In genomic region chr9:102107978-102108377, GRCm38 (mm10) we compare ENCODE assay signal across 16 mouse cellular contexts.
DNase-seq lines count a peak whose midpoint lies in the region; ATAC-seq and TF ChIP-seq lines count a peak whose summit lies in the region.
"Had no signal": no experiment of that assay in that cellular context is flagged by ENCODE, and none has a peak within 500 bp of the region (broad histone marks: within the 10 kb centered on the region; RNA-seq: fewer than 3 reads in every experiment).

No protein-coding gene starts in this region.

- H3K27me3 ChIP-seq in embryonic facial prominence, embryonic 14.5 days (replicated peaks; ENCODE audit: control insufficient read depth, insufficient read depth, low read length), result no peaks in the 10 kb centered on the region
- H3K27me3 ChIP-seq in embryonic facial prominence, embryonic 10.5 days (replicated peaks; ENCODE audit: low read depth, poor library complexity, severe bottlenecking), result 0 out of 2 replicates have a peak, but pooled peaks cover 4% of the 10 kb centered on the region
- no peaks in the 10 kb centered on the region; the same call in 1 of the 2 replicates for H3K27me3 ChIP-seq in lung, embryonic 14.5 days (ENCODE audit: insufficient read depth, low read length)
- H3K27me3 ChIP-seq in lung, postnatal 0 days (replicated peaks; ENCODE audit: insufficient read depth, low read length), result no peaks in the 10 kb centered on the region
- no peaks in the 10 kb centered on the region for H3K27me3 ChIP-seq in intestine, embryonic 15.5 days (replicated peaks)
- H3K27me3 ChIP-seq: embryonic facial prominence, embryonic 13.5 days had no signal

- TF ChIP-seq CTCF in lung, embryonic 14.5 days (IDR thresholded peaks at IDR 0.05; ENCODE audit: low read depth), result no peak
- no peak for TF ChIP-seq CTCF in lung, postnatal 0 days (IDR thresholded peaks at IDR 0.05)

- no peaks in the 10 kb centered on the region for H3K4me1 ChIP-seq in embryonic facial prominence, embryonic 14.5 days (ENCODE audit: control insufficient read depth, insufficient read depth, low read length)
- peaks cover 14% of the 10 kb centered on the region for H3K4me1 ChIP-seq in embryonic facial prominence, embryonic 10.5 days
- H3K4me1 ChIP-seq in lung, embryonic 14.5 days (ENCODE audit: insufficient read depth), result no peaks in the 10 kb centered on the region
- H3K4me1 ChIP-seq in lung, postnatal 0 days (ENCODE audit: insufficient read depth, low read depth, low read length), result no peaks in the 10 kb centered on the region
- H3K4me1 ChIP-seq in intestine, embryonic 15.5 days (replicated peaks), result no peaks in the 10 kb centered on the region
- H3K4me1 ChIP-seq: neural tube, embryonic 12.5 days had no signal

- peak; percentile 33 for DNase-seq in embryonic facial prominence, embryonic 14.5 days (ENCODE audit: low spot score)
- no peak for DNase-seq in embryonic facial prominence, embryonic 10.5 days (ENCODE audit: low spot score)
- peak; percentile 47 for DNase-seq in lung, embryonic 14.5 days
- no peak for DNase-seq in lung, postnatal 0 days (ENCODE audit: low spot score)
- peak; percentile 30 for DNase-seq in layer of hippocampus, postnatal 36 days
- DNase-seq in right cerebral cortex, postnatal 10 days (ENCODE audit: low spot score in 2 of 2), result peak; percentile 65 to 74
- no peak for DNase-seq in thymus, postnatal 25 days
- DNase-seq: adrenal gland, adult 2 months; cerebellum, adult 11 months; gastrocnemius, postnatal 10 days; kidney, adult 11 months; thymus, postnatal 4 days had no signal

- no peak overlapping the region for H3K27ac ChIP-seq in embryonic facial prominence, embryonic 14.5 days (replicated peaks; ENCODE audit: low read depth, low read length)
- H3K27ac ChIP-seq in embryonic facial prominence, embryonic 10.5 days (replicated peaks), result no peak overlapping the region
- no peak overlapping the region for H3K27ac ChIP-seq in lung, embryonic 14.5 days (ENCODE audit: low read depth)
- H3K27ac ChIP-seq in lung, postnatal 0 days (ENCODE audit: low read length), result no peak overlapping the region
- H3K27ac ChIP-seq in intestine, embryonic 15.5 days, result no peak overlapping the region
- H3K27ac ChIP-seq: embryonic facial prominence, embryonic 13.5 days; neural tube, embryonic 12.5 days had no signal

- TF ChIP-seq EP300 in lung, postnatal 0 days (IDR thresholded peaks at IDR 0.05), result no peak

- H3K4me3 ChIP-seq in embryonic facial prominence, embryonic 14.5 days (ENCODE audit: low read depth, low read length), result no peak overlapping the region
- H3K4me3 ChIP-seq in embryonic facial prominence, embryonic 10.5 days, result no peak overlapping the region
- H3K4me3 ChIP-seq in lung, embryonic 14.5 days (ENCODE audit: low read depth, low read length), result no peak overlapping the region
- no peak overlapping the region for H3K4me3 ChIP-seq in lung, postnatal 0 days (ENCODE audit: low read depth, low read length)
- no peak overlapping the region for H3K4me3 ChIP-seq in intestine, embryonic 15.5 days (replicated peaks)
- H3K4me3 ChIP-seq: embryonic facial prominence, embryonic 13.5 days; neural tube, embryonic 12.5 days had no signal

- H3K36me3 ChIP-seq in embryonic facial prominence, embryonic 14.5 days (ENCODE audit: control insufficient read depth, insufficient read depth, low read length), result no peaks in the 10 kb centered on the region
- no peaks in the 10 kb centered on the region for H3K36me3 ChIP-seq in embryonic facial prominence, embryonic 10.5 days (replicated peaks)
- H3K36me3 ChIP-seq in lung, embryonic 14.5 days (ENCODE audit: insufficient read depth), result no peaks in the 10 kb centered on the region
- no peaks in the 10 kb centered on the region for H3K36me3 ChIP-seq in lung, postnatal 0 days (ENCODE audit: insufficient read depth, low read length)
- H3K36me3 ChIP-seq in intestine, embryonic 15.5 days, result no peaks in the 10 kb centered on the region
- H3K36me3 ChIP-seq: embryonic facial prominence, embryonic 13.5 days; G1E; neural tube, embryonic 12.5 days had no signal

- H3K4me2 ChIP-seq in embryonic facial prominence, embryonic 14.5 days (ENCODE audit: low read depth, low read length), result no peak overlapping the region
- H3K4me2 ChIP-seq in lung, embryonic 14.5 days, result no peak overlapping the region
- H3K4me2 ChIP-seq in lung, postnatal 0 days (replicated peaks; ENCODE audit: low read depth, low read length), result no peak overlapping the region
- no peak overlapping the region for H3K4me2 ChIP-seq in intestine, embryonic 15.5 days (replicated peaks)
- H3K4me2 ChIP-seq: embryonic facial prominence, embryonic 13.5 days; neural tube, embryonic 12.5 days had no signal

- no peak for ATAC-seq in embryonic facial prominence, embryonic 14.5 days (ENCODE audit: low read depth)
- ATAC-seq in lung, embryonic 14.5 days (ENCODE audit: insufficient read depth), result no peak
- ATAC-seq in lung, postnatal 0 days, result no peak
- no peak for ATAC-seq in intestine, embryonic 15.5 days

- no peak overlapping the region for H3K9ac ChIP-seq in embryonic facial prominence, embryonic 14.5 days (ENCODE audit: low read depth, low read length)
- H3K9ac ChIP-seq in lung, embryonic 14.5 days, result no peak overlapping the region
- H3K9ac ChIP-seq in lung, postnatal 0 days (replicated peaks; ENCODE audit: low read depth), result no peak overlapping the region
- H3K9ac ChIP-seq in intestine, embryonic 15.5 days, result no peak overlapping the region
- H3K9ac ChIP-seq: embryonic facial prominence, embryonic 13.5 days; neural tube, embryonic 12.5 days had no signal

- WGBS in embryonic facial prominence, embryonic 14.5 days, result 63% methylated on average over 3 of the region's 3 CpGs
- 80% methylated on average over 3 of the region's 3 CpGs for WGBS in embryonic facial prominence, embryonic 10.5 days
- WGBS in lung, embryonic 14.5 days, result 48% methylated on average over 3 of the region's 3 CpGs
- 43% methylated on average over 3 of the region's 3 CpGs for WGBS in lung, postnatal 0 days
- WGBS in intestine, embryonic 15.5 days, result 64% methylated on average over 3 of the region's 3 CpGs

- H3K9me3 ChIP-seq in embryonic facial prominence, embryonic 14.5 days (ENCODE audit: control insufficient read depth, low read length), result no peaks in the 10 kb centered on the region
- no peaks in the 10 kb centered on the region for H3K9me3 ChIP-seq in embryonic facial prominence, embryonic 10.5 days
- no peaks in the 10 kb centered on the region for H3K9me3 ChIP-seq in lung, embryonic 14.5 days (ENCODE audit: low read depth, low read length)
- no peaks in the 10 kb centered on the region for H3K9me3 ChIP-seq in lung, postnatal 0 days (ENCODE audit: low read length)
- H3K9me3 ChIP-seq in intestine, embryonic 15.5 days, result no peaks in the 10 kb centered on the region
- H3K9me3 ChIP-seq: embryonic facial prominence, embryonic 13.5 days; neural tube, embryonic 12.5 days had no signal

Comparison
In these comparisons a context has a peak if more than half of its experiments do, and no peak if none do; other contexts are left out.
1. DNase-seq: peak in embryonic facial prominence, embryonic 14.5 days (single experiment), lung, embryonic 14.5 days (single experiment), layer of hippocampus, postnatal 36 days (2 of 2) and right cerebral cortex, postnatal 10 days (2 of 2); none in embryonic facial prominence, embryonic 10.5 days (single experiment), lung, postnatal 0 days (single experiment) and thymus, postnatal 25 days (single experiment).